Mouse (Mus musculus): ENCODE results near the gene Gm10436. TPM values are rescaled to one million over a fixed set of nuclear protein-coding genes. Genes with fewer than 3 reads are reported as not detected.
"Not testable (repeated sequence)": the region's sequence is repeated elsewhere in the genome, so short reads cannot be mapped to it uniquely, and the experiment has no call there.

The Gm10436 gene
- polyA plus RNA-seq (2016; fragmentation: Nextera tagmentation; extraction: Ambion mirVana): not detected in 2 replicates

GRCm38 (mm10) chr12:88182008-88182407 lies at the start of gene Gm10436:
TSS of gene Gm10436 (minus strand) at chr12:88182108.
- H3K4me3 ChIP-seq; H3K27me3 ChIP-seq (ENCODE audit: insufficient read depth, poor library complexity, severe bottlenecking); DNase-seq (ENCODE audit: low spot score); H3K27ac ChIP-seq; H3K9me3 ChIP-seq; H3K4me1 ChIP-seq (replicated peaks); H3K36me3 ChIP-seq: not testable (repeated sequence)
- 73% methylated on average over 1 of the region's 1 CpGs for WGBS

DNA sequence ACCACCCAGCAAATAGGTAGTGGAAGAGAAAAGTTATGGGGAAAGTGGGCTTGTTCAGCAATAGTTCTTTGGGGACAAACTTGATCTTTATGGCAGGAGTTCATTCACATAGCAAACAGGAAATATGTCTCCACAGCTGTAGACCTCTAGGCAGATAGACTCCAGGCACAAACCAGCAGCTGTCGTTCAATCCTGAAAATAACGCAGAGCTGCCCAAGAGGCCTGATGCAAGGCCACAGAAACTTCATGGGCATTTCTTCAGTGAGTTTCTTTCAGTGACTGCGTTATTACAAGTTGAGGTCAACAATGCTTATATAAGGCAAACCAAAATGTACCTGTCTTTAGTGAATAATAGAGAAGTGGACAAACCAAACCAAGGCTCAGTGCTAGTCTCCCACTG lies 37.5 kb upstream of the Gm10436 start:
- Histone ChIP-seq H3K27me3 (ENCODE audit: insufficient read depth, poor library complexity, severe bottlenecking) (no peaks in the 10 kb centered on the region), H3K4me1 (replicated peaks) (no peaks in the 10 kb centered on the region), H3K4me3 (no peak overlapping the region), H3K27ac (no peak overlapping the region), H3K36me3 (no peaks in the 10 kb centered on the region), H3K9me3 (0 out of 2 replicates have a peak, but pooled peaks cover 8% of the 10 kb centered on the region)
- DNase-seq (ENCODE audit: low spot score): no peak
- WGBS: 92% methylated on average over 3 of the region's 3 CpGs

- DNase-seq (ENCODE audit: low spot score); H3K27ac ChIP-seq; H3K36me3 ChIP-seq; H3K4me1 ChIP-seq (replicated peaks); H3K9me3 ChIP-seq; H3K4me3 ChIP-seq; H3K27me3 ChIP-seq (ENCODE audit: insufficient read depth, poor library complexity, severe bottlenecking): not testable (repeated sequence)
Measured at GRCm38 (mm10) chr12:88218059-88218458, 36.2 kb upstream of the Gm10436 start.

DNA sequence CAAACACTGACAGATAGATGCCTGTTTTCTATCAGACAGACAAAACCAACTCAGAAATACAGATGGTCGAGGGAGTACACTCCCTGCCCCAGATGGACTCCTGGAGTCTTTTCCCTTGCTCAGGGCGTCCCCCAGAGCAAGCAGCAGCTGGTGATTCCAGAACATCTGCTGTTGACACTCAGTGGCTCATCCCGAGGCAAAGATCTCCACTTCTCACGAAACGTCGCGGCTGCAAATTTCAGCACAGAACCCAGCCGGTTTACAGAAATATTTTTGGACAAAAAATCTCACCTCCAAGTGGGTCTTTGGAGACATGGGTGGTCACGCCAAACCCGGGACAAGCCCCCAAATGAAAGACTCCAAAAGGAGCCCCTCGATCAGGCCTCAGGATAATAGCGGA lies 32.7 kb upstream of the Gm10436 start:
- Histone ChIP-seq H3K4me3 (no peak overlapping the region), H3K27ac (no peak overlapping the region), H3K36me3 (no peaks in the 10 kb centered on the region), H3K4me1 (replicated peaks) (no peaks in the 10 kb centered on the region), H3K9me3 (peaks cover 8% of the 10 kb centered on the region), H3K27me3 (ENCODE audit: insufficient read depth, poor library complexity, severe bottlenecking) (no peaks in the 10 kb centered on the region)
- DNase-seq (ENCODE audit: low spot score): no peak
- 86% methylated on average over 12 of the region's 12 CpGs for WGBS

GRCm38 (mm10) chr12:88211458-88211857 lies 29.6 kb upstream of the Gm10436 start:
- 89% methylated on average over 9 of the region's 9 CpGs for WGBS

GRCm38 (mm10) chr12:88202856-88203255 lies 20.9 kb upstream of the Gm10436 start:
- H3K27me3 ChIP-seq (ENCODE audit: insufficient read depth, poor library complexity, severe bottlenecking): no peaks in the 10 kb centered on the region
- WGBS: 88% methylated on average over 2 of the region's 2 CpGs

More at GRCm38 (mm10) chr12:88211458-88211857, 29.6 kb upstream of the Gm10436 start:
- not testable (repeated sequence) for H3K36me3 ChIP-seq; DNase-seq (ENCODE audit: low spot score); H3K4me1 ChIP-seq (replicated peaks); H3K9me3 ChIP-seq; H3K27me3 ChIP-seq (ENCODE audit: insufficient read depth, poor library complexity, severe bottlenecking); H3K27ac ChIP-seq; H3K4me3 ChIP-seq

More at GRCm38 (mm10) chr12:88202856-88203255, 20.9 kb upstream of the Gm10436 start:
- Histone ChIP-seq H3K27ac (no peak overlapping the region), H3K4me3 (no peak overlapping the region), H3K4me1 (replicated peaks) (no peaks in the 10 kb centered on the region), H3K9me3 (no peaks in the 10 kb centered on the region; the same call in 1 of the 2 replicates), H3K36me3 (no peaks in the 10 kb centered on the region)
- no peak for DNase-seq (ENCODE audit: low spot score)

Other genes starting within 250 kb of the Gm10436 start
- not detected in 2 replicates for gene Gm2042, start 228.0 kb downstream of the Gm10436 start, polyA plus RNA-seq (2016; fragmentation: Nextera tagmentation; extraction: Ambion mirVana)
- not detected in 2 replicates for gene Gm2075, start 170.3 kb downstream of the Gm10436 start, polyA plus RNA-seq (2016; fragmentation: Nextera tagmentation; extraction: Ambion mirVana)
- gene Gm6803, start 163.3 kb downstream of the Gm10436 start, polyA plus RNA-seq (2016; fragmentation: Nextera tagmentation; extraction: Ambion mirVana): not detected in 2 replicates
- gene Gm2056, start 155.1 kb downstream of the Gm10436 start, polyA plus RNA-seq (2016; fragmentation: Nextera tagmentation; extraction: Ambion mirVana): not detected in 2 replicates
- gene Gm16368, start 98.4 kb downstream of the Gm10436 start, polyA plus RNA-seq (2016; fragmentation: Nextera tagmentation; extraction: Ambion mirVana): not detected in 2 replicates
- not detected in 2 replicates for gene Gm8332, start 68.0 kb upstream of the Gm10436 start, polyA plus RNA-seq (2016; fragmentation: Nextera tagmentation; extraction: Ambion mirVana)
- gene Gm5662, start 92.4 kb upstream of the Gm10436 start, polyA plus RNA-seq (2016; fragmentation: Nextera tagmentation; extraction: Ambion mirVana): not detected in 2 replicates
- not detected in 2 replicates for gene Gm5039, start 141.9 kb upstream of the Gm10436 start, polyA plus RNA-seq (2016; fragmentation: Nextera tagmentation; extraction: Ambion mirVana)
- 19.1 and 20.4 TPM in 2 replicates for gene Adck1, start 178.4 kb upstream of the Gm10436 start, polyA plus RNA-seq (2016; fragmentation: Nextera tagmentation; extraction: Ambion mirVana)

Measured in hindbrain, embryonic 10.5 days (tissue).